Mouse (Mus musculus) testis, adult 2 months (tissue): ENCODE results near the gene Fabp3.

Experiments
- CTCF ChIP-seq: fragments of 200-500 bp; IDR thresholded peaks from 2 replicates; pipeline ENCODE4 v1.5.1; 2012; ENCODE audit warnings: low read depth, mild to moderate bottlenecking, inconsistent platforms, low read length, moderate library complexity; ENCODE audit not compliant: control insufficient read depth, insufficient read depth, insufficient replicate concordance
- POLR2A ChIP-seq: fragments of 200-500 bp; IDR thresholded peaks from 2 replicates; pipeline ENCODE4 v1.6.1; 2012; ENCODE audit warnings: low read depth, mild to moderate bottlenecking, inconsistent platforms, low read length, moderate library complexity; ENCODE audit not compliant: control insufficient read depth

- TF ChIP-seq POLR2A, result no peak
- no peak for TF ChIP-seq CTCF
Measured at GRCm38 (mm10) chr4:130279105-130279504, 29.3 kb upstream of the Fabp3 start, which contains the start of gene Serinc2.
